Mouse (Mus musculus) small intestine, adult 2 months (tissue): ENCODE measurements around the gene Jade3.

ENCODE experiments used
- CTCF ChIP-seq: fragments of 200-500 bp; IDR thresholded peaks from 2 replicates; pipeline ENCODE4 v1.5.1; 2012; ENCODE audit warnings: low read depth, mild to moderate bottlenecking, control low read depth, inconsistent platforms, low read length, moderate library complexity, mixed read lengths; ENCODE audit not compliant: insufficient replicate concordance, insufficient read length; ENCODE audit errors: extremely low read depth
- POLR2A ChIP-seq: fragments of 200-500 bp; IDR thresholded peaks from 2 replicates; pipeline ENCODE4 v1.6.1; 2012; ENCODE audit warnings: low read depth, mild to moderate bottlenecking, control low read depth, inconsistent platforms, low read length, moderate library complexity

DNA sequence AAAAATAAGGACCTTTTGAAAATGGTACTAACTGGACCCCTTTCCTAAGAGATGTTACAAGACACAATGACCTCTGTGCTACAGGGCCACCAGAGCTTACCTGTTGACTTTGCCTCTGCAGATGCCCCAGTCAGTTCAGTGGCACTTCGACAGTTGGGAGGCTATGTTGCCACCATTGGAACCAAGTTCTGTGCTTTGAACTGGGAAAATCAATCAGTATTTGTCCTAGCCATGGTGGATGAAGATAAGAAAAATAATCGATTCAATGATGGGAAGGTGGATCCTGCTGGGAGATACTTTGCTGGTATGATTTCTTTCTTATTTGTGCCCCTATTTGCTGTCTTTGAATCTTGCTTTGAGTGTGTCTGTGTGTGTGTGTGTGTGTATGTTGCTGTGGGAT lies 126.7 kb downstream of the Jade3 start:
- TF ChIP-seq POLR2A = no peak
- no peak for TF ChIP-seq CTCF
